Mouse (Mus musculus) cerebellum, adult 2 months (tissue): Measurements from ENCODE around the gene Nudt17.

Source experiments
- CTCF ChIP-seq: fragments of 200-500 bp; IDR thresholded peaks from 2 replicates; pipeline ENCODE4 v1.5.1; 2011; ENCODE audit warnings: low read depth, mild to moderate bottlenecking, control low read depth, low read length, moderate library complexity, borderline replicate concordance; ENCODE audit not compliant: insufficient read depth
- POLR2A ChIP-seq: fragments of 200-500 bp; IDR thresholded peaks from 2 replicates; pipeline ENCODE4 v1.6.1; 2011; ENCODE audit warnings: low read length, control low read depth, borderline replicate concordance; ENCODE audit not compliant: insufficient read depth

DNA sequence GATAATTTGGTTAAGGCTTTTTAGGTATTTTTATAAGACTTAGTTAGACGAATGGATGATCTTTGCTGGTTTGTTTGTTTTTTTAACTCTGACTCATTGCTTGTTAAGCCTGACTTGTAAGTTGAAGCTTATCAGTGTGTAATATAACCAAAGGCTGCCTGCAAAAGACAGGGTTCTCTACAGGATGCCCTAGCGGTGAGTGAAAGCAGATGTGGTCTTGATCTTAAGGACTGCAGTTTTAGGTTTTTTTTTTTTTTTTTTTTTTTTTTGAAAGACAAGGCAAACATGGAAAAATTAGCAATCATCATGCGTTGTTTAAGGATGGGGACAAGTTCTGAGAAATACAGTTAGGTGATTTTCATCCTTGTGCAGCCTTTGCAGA is 21.0 kb upstream of the Nudt17 start:
- no peak for TF ChIP-seq POLR2A
- no peak for TF ChIP-seq CTCF
